Mouse (Mus musculus) erythroblast, embryonic 14.5 days (primary cell): ENCODE measurements around the gene Ntf3. TPM values are rescaled to one million over a fixed set of nuclear protein-coding genes. Genes with fewer than 3 reads are reported as not detected.

Source experiments
- H3K27me3 ChIP-seq: 2 replicates; pipeline ENCODE4 v1.6.1; 2012; ENCODE audit warnings: inconsistent platforms; ENCODE audit not compliant: control insufficient read depth
- H3K36me3 ChIP-seq: 2 replicates; pipeline ENCODE4 v1.6.1; 2012; ENCODE audit warnings: mild to moderate bottlenecking, inconsistent platforms; ENCODE audit not compliant: control insufficient read depth
- H3K4me1 ChIP-seq: 2 replicates; pipeline ENCODE4 v1.6.1; 2012; ENCODE audit warnings: inconsistent platforms; ENCODE audit not compliant: control insufficient read depth
- H3K4me3 ChIP-seq: replicated peaks from 2 replicates; pipeline ENCODE3; 2012; ENCODE audit warnings: moderate library complexity, mild to moderate bottlenecking, inconsistent platforms
- H3K9me3 ChIP-seq: 2 replicates; pipeline ENCODE4 v1.6.1; 2012; ENCODE audit warnings: low read length, inconsistent platforms, mixed read lengths; ENCODE audit not compliant: control insufficient read depth
- GATA1 ChIP-seq: IDR thresholded peaks from 2 replicates; pipeline ENCODE4 v1.6.1; 2012; ENCODE audit warnings: low read length, inconsistent platforms, mixed read lengths
- TAL1 ChIP-seq: IDR thresholded peaks from 3 replicates; pipeline ENCODE4 v1.6.1; 2012; ENCODE audit warnings: low read length, inconsistent platforms, mixed read lengths
- polyA plus RNA-seq: library from polyadenylated mRNA; stranded (reverse); fragments of >175 nt; gene quantifications from 2 replicates; pipeline ENCODE4 v1.2.3, GENCODE M21; 2012

Ntf3 gene
- polyA plus RNA-seq, 1 experiment = not detected

- Histone ChIP-seq H3K27me3 (no peaks in the 10 kb centered on the region), H3K4me1 (no peaks in the 10 kb centered on the region), H3K9me3 (peaks cover 8% of the 10 kb centered on the region), H3K36me3 (no peaks in the 10 kb centered on the region), H3K4me3 (no peak overlapping the region)
- TF ChIP-seq GATA1 (no peak), TAL1 (no peak)
Measured at GRCm38 (mm10) chr6:126186116-126186515, 19.4 kb upstream of the Ntf3 start.

- Histone ChIP-seq H3K4me3 (no peak overlapping the region), H3K4me1 (no peaks in the 10 kb centered on the region), H3K9me3 (no peaks in the 10 kb centered on the region), H3K27me3 (peaks cover 10% of the 10 kb centered on the region), H3K36me3 (no peaks in the 10 kb centered on the region)
- TF ChIP-seq TAL1 (no peak), GATA1 (no peak)
Measured at GRCm38 (mm10) chr6:126172071-126172470, 5.4 kb upstream of the Ntf3 start.

DNA sequence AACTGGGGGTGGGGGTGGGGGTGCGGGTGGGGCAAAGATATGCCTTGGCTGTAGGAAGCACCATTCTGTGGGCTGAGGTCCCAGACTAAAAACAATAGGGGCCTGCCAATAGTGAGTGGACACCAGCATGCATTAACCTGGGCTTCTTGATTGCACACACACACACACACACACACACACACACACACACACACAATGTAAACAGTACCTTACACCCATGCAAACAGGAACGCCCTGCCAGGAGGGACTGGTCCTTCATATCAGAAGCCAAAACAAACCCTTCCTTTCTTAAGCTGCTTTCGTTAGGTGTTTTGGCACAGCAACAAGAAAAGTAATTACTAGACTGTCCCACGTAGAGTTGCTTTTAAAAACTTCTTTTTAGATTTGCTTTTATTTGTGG is 4.1 kb upstream of the Ntf3 start:
- TF ChIP-seq GATA1 = no peak
- peaks cover 23% of the 10 kb centered on the region for H3K27me3 ChIP-seq
- H3K4me3 ChIP-seq = no peak overlapping the region

GRCm38 (mm10) chr6:126167731-126168130 is 1.0 kb upstream of the Ntf3 start:
- Histone ChIP-seq H3K36me3 (no peaks in the 10 kb centered on the region), H3K4me3 (no peak overlapping the region), H3K27me3 (peaks cover 53% of the 10 kb centered on the region), H3K4me1 (no peaks in the 10 kb centered on the region), H3K9me3 (no peaks in the 10 kb centered on the region)
- TF ChIP-seq TAL1 = no peak
- no peak for TF ChIP-seq GATA1

More for the DNA sequence above, 4.1 kb upstream of the Ntf3 start:
- H3K9me3 ChIP-seq = no peaks in the 10 kb centered on the region
- H3K36me3 ChIP-seq = no peaks in the 10 kb centered on the region
- H3K4me1 ChIP-seq = no peaks in the 10 kb centered on the region

DNA sequence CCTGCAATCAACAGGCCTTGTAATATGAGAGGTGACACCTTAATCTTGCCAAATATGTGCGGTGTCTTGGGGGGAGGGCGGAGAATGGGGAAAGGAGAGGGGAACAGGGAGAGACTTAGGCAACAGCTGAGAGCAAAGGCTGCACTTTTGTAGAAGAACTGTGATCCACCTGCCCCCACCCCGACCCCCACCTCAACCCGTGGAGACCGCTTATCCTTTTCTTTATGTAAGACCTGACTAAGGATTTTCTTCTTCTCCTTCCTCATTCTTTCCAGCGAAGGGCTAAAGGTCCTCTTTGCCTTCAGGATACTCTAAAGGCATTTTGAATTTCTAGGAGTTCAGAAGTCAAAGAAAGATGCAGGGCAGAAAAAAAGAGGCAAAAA is 489 bp upstream of the Ntf3 start:
- Histone ChIP-seq H3K4me1 (no peaks in the 10 kb centered on the region), H3K27me3 (peaks cover 58% of the 10 kb centered on the region), H3K36me3 (no peaks in the 10 kb centered on the region), H3K9me3 (no peaks in the 10 kb centered on the region), H3K4me3 (no peak overlapping the region)
- TF ChIP-seq TAL1 (no peak), GATA1 (no peak)

- Histone ChIP-seq H3K27me3 (peaks cover 72% of the 10 kb centered on the region), H3K9me3 (no peaks in the 10 kb centered on the region), H3K4me3 (no peak overlapping the region), H3K4me1 (no peaks in the 10 kb centered on the region), H3K36me3 (no peaks in the 10 kb centered on the region)
- TF ChIP-seq GATA1 = no peak
- no peak for TF ChIP-seq TAL1
Measured at GRCm38 (mm10) chr6:126165591-126166155, 1.0 kb downstream of the Ntf3 start.

DNA sequence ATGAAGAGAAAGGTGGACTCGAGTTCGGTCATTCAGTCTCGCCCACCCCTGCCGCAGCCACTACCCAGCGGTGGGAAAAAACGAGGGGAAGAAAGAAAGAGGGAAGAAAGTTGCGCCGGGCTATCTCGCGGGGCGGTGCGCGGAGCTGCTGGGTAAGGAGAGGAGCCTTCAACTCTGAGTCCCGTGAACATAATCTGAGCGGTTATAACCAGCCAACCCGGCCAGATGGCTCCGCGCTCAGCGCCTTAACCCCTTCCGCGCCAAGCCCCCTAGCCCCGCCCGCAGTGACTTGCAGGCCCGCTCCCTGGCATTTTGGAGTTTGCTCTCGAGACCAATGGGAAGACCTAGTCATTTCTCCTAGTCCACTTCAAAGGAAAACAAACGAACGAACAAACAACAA is 1.9 kb downstream of the Ntf3 start:
- H3K9me3 ChIP-seq = no peaks in the 10 kb centered on the region
- H3K4me3 ChIP-seq = no peak overlapping the region
- no peaks in the 10 kb centered on the region for H3K36me3 ChIP-seq
- TF ChIP-seq GATA1 (no peak), TAL1 (no peak)
- H3K27me3 ChIP-seq = peaks cover 73% of the 10 kb centered on the region
- no peaks in the 10 kb centered on the region for H3K4me1 ChIP-seq

DNA sequence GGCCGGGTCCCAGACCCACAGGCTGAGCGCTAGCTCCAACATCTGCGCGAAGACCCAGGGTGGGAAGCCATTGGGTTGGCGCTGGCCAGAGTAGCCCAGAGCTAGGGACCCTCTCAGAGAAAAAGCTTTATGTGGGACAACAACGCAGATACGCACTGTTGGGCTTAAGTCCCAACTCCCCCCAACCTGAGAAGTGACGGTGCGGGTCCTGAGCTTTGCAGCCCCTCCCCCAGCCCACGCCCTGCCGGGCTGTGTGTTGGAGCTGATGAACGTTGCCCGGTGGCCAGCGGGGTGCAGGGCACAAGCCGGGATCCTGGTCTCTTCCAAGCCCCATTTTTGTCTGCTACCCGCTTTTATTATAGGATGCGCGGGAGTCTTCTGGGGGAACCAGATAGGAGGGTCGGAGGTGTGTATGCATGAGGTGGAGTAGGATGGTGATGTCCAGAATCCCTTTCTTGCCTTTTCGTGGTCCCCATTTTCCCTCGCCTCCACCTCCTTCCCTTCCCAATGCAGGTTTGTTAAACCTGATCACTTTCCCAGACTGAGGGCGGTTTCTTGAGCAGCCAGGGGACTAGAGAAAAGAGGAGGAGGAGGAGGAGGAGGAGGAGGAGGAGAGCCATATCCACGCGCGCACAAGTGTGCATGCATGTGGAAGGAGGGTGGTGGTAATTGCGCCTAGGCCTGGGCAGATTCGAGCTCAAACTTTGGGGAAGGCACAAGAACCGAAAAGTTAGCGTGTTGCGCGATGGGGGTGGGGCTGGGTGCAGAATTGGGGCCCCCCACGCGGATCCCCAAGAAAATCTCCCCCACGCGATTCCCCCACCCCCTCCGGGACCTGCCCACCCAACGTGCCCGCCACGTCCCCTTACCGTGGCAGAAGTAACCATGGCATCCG is 2.6 kb downstream of the Ntf3 start:
- Histone ChIP-seq H3K4me3 (no peak overlapping the region), H3K27me3 (peaks cover 73% of the 10 kb centered on the region)
- TF ChIP-seq GATA1 (no peak), TAL1 (no peak)

GRCm38 (mm10) chr6:126163181-126163621 is 3.5 kb downstream of the Ntf3 start:
- Histone ChIP-seq H3K4me3 (no peak overlapping the region), H3K27me3 (peaks cover 73% of the 10 kb centered on the region)

More for the DNA sequence above, 2.6 kb downstream of the Ntf3 start:
- Histone ChIP-seq H3K9me3 (no peaks in the 10 kb centered on the region), H3K4me1 (no peaks in the 10 kb centered on the region), H3K36me3 (no peaks in the 10 kb centered on the region)

More at GRCm38 (mm10) chr6:126163181-126163621, 3.5 kb downstream of the Ntf3 start:
- Histone ChIP-seq H3K4me1 (no peaks in the 10 kb centered on the region), H3K9me3 (no peaks in the 10 kb centered on the region), H3K36me3 (no peaks in the 10 kb centered on the region)
- no peak for TF ChIP-seq GATA1
- no peak for TF ChIP-seq TAL1
